Mouse (Mus musculus) myocyte (in vitro differentiated cells): ENCODE results near the gene Pygm.

Experiments
- E2F4 ChIP-seq: IDR thresholded peaks from one replicate; pipeline ENCODE4 v1.6.1; 2011; ENCODE audit warnings: mild to moderate bottlenecking, control low read depth, moderate library complexity; ENCODE audit not compliant: insufficient read depth
- MAX ChIP-seq: IDR thresholded peaks from one replicate; pipeline ENCODE4 v1.6.1; 2011; ENCODE audit warnings: low read depth, mild to moderate bottlenecking, control low read depth
- MYOD1 ChIP-seq, 3 experiments: IDR thresholded peaks; one replicate each; pipeline ENCODE4 v1.6.1; 2011; ENCODE audit warnings: control low read depth in 2 of 3, low read depth in 2 of 3, mild to moderate bottlenecking in 2 of 3, moderate library complexity in 1 of 3; ENCODE audit not compliant: insufficient read length in 2 of 3, control insufficient read depth in 1 of 3
- MYOG ChIP-seq, 3 experiments: IDR thresholded peaks; one replicate each; pipeline ENCODE4 v1.6.1; 2011; ENCODE audit warnings: control low read depth in 2 of 3, low read depth in 2 of 3, mild to moderate bottlenecking in 2 of 3; ENCODE audit not compliant: insufficient read length in 2 of 3, control insufficient read depth in 1 of 3, insufficient read depth in 1 of 3
- POLR2A ChIP-seq: IDR thresholded peaks from one replicate; pipeline ENCODE4 v1.6.1; 2011; ENCODE audit warnings: low read depth, mild to moderate bottlenecking, control low read depth, moderate library complexity; ENCODE audit not compliant: insufficient read length
- TCF12 ChIP-seq: IDR thresholded peaks from one replicate; pipeline ENCODE4 v1.6.1; 2011; ENCODE audit warnings: mild to moderate bottlenecking, control low read depth; ENCODE audit not compliant: poor library complexity, insufficient read depth, severe bottlenecking
- USF1 ChIP-seq: IDR thresholded peaks from one replicate; pipeline ENCODE4 v1.6.1; 2011; ENCODE audit warnings: low read depth, mild to moderate bottlenecking, control low read depth, moderate library complexity

DNA sequence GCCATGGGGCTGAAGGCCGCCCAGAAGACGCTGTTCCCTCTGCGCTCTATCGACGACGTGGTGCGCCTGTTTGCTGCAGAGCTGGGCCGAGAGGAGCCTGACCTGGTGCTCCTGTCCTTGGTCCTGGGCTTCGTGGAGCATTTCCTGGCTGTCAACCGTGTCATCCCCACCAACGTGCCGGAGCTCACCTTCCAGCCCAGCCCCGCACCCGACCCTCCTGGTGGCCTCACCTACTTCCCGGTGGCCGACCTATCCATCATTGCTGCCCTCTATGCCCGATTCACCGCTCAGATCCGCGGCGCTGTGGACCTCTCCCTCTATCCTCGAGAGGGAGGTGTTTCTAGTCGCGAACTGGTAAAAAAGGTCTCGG is 48.8 kb upstream of the Pygm start:
- TF ChIP-seq E2F4 (no peak), POLR2A (no peak), MYOG (IDR thresholded peaks at IDR 0.05; ENCODE audit: control insufficient read depth in 1 of 3, insufficient read depth in 1 of 3, insufficient read length in 2 of 3, low read depth in 2 of 3) (no peak), MYOD1 (IDR thresholded peaks at IDR 0.05; ENCODE audit: control insufficient read depth in 1 of 3, insufficient read length in 2 of 3, low read depth in 2 of 3) (no peak), USF1 (no peak), TCF12 (no peak), MAX (no peak)
